Mouse (Mus musculus) kidney, adult 2 months (tissue): ENCODE data around the gene C1ql1. TPM values are rescaled to one million over a fixed set of nuclear protein-coding genes. Genes with fewer than 3 reads are reported as not detected.

Source experiments
- DNase-seq: peaks from one replicate; pipeline ENCODE4 v3.0.0; 2021
- H3K27ac ChIP-seq: fragments of 200-500 bp; 2 replicates; pipeline ENCODE4 v1.5.1; 2012; ENCODE audit warnings: low read depth, low read length, control low read depth, inconsistent platforms; ENCODE audit not compliant: insufficient read depth
- H3K27me3 ChIP-seq: fragments of 200-500 bp; replicated peaks from 2 replicates; pipeline ENCODE4 v1.6.1; 2012; ENCODE audit warnings: mild to moderate bottlenecking, moderate library complexity, low read length, inconsistent platforms; ENCODE audit not compliant: control insufficient read depth, insufficient read depth
- H3K36me3 ChIP-seq: fragments of 200-500 bp; 2 replicates; pipeline ENCODE4 v1.6.1; 2012; ENCODE audit warnings: mild to moderate bottlenecking, moderate library complexity, low read length, inconsistent platforms; ENCODE audit not compliant: control insufficient read depth, insufficient read depth
- H3K4me1 ChIP-seq: fragments of 200-500 bp; 2 replicates; pipeline ENCODE4 v1.6.1; 2011; ENCODE audit warnings: low read length; ENCODE audit not compliant: control insufficient read depth, insufficient read depth
- H3K4me3 ChIP-seq: fragments of 200-500 bp; 2 replicates; pipeline ENCODE4 v1.5.1; 2011; ENCODE audit warnings: mild to moderate bottlenecking, low read depth, low read length, control low read depth; ENCODE audit not compliant: insufficient read depth
- CTCF ChIP-seq: fragments of 200-500 bp; conservative IDR thresholded peaks from 2 replicates; pipeline ENCODE4 v1.5.1; 2011; ENCODE audit warnings: low read depth, mild to moderate bottlenecking, control low read depth, low read length, moderate library complexity, mixed read lengths; ENCODE audit not compliant: insufficient read depth, insufficient read length
- POLR2A ChIP-seq: fragments of 200-500 bp; IDR thresholded peaks from one replicate; pipeline ENCODE4 v1.6.1; 2011; ENCODE audit warnings: low read depth, low read length, control low read depth
- WGBS: fragments of 180-500 bp; shearing (Covaris S2); methylation state at CpG from one replicate; pipeline ENCODE4 v1.1.7; 2018; 5-methylcytosine and 5-hydroxymethylcytosine counted together
- polyA plus RNA-seq: library from polyadenylated mRNA; depleted of rRNA; stranded (reverse); fragments of >200 nt; gene quantifications from 2 replicates; pipeline ENCODE4 v1.2.3, GENCODE M21; 2012

C1ql1 gene
- polyA plus RNA-seq, 1 experiment, result 0.39 TPM

DNA sequence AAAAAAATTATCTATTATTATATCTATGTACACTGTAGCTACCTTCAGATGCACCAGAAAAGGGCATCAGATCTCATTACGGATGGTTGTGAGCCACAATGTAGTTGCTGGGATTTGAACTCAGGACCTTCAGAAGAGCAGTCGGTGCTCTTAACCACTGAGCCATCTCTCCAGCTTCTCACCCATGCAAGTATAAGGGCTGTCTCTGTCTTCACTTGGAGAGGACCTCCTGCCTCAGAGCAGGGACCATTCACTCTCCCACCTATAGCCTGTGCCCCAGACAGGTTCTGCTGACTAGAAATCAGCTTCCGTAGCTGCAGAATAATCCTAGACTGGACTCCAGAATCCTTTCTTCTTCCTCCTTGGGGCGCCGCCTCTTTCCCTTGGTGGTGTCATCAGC is 44.4 kb downstream of the C1ql1 start:
- H3K27me3 ChIP-seq, result no peaks in the 10 kb centered on the region
- H3K36me3 ChIP-seq, result no peaks in the 10 kb centered on the region
- 82% methylated on average over 5 of the region's 5 CpGs for WGBS
- TF ChIP-seq CTCF (no peak), POLR2A (no peak)
- DNase-seq, result no peak
- no peak overlapping the region for H3K27ac ChIP-seq
- H3K4me1 ChIP-seq, result no peaks in the 10 kb centered on the region
- no peak overlapping the region for H3K4me3 ChIP-seq

DNA sequence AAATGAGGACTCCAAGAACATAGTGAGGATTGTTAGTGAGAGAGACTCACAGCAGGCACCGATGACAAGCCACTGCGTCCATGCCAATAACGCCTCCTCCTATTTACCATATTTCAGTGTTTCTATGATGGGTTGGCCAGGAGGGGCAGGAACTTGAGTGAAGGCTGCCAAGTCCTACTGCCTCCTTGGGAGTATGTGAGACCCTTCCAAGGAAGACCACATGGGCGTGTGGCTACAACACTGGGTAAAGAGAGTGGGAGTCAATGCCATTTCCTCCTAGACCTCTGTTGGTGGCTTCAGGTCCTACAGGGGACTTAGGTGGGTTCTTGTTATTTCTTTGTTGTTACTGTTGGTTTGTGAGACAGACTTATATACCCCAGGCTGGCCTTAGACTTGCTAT is 45.3 kb downstream of the C1ql1 start:
- H3K36me3 ChIP-seq, result no peaks in the 10 kb centered on the region
- H3K27me3 ChIP-seq, result no peaks in the 10 kb centered on the region
- H3K4me1 ChIP-seq, result no peaks in the 10 kb centered on the region
- H3K27ac ChIP-seq, result no peak overlapping the region
- 55% methylated on average over 4 of the region's 4 CpGs for WGBS
- H3K4me3 ChIP-seq, result no peak overlapping the region
- no peak for DNase-seq
- TF ChIP-seq CTCF (no peak), POLR2A (no peak)

DNA sequence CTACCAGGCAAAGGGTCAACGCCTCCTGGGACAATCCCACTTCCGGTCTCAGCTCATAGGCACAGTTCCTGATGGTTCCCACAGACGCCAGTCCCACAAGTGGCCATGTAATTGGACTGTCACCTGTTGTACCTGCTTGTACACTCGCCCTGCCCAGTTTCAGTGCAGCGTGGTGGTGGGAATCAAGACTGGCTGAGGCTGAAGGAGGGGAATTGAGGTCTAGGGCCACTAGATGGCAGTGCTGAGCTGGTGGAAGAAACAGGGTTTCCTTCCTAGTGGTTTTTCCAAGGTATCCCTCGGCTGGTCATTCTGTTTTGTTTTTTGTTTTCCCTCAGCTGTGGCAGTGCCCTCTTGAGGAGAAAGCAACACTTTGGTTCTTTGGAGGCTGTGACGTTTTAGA is 45.7 kb downstream of the C1ql1 start, which contains the start of gene Gfap:
Gfap (minus strand) TSS at position 150 of the 400 bp plus-strand sequence.
- peak; percentile 98 for TF ChIP-seq CTCF
- no peak for TF ChIP-seq POLR2A
- peak; percentile 70 for DNase-seq
- Histone ChIP-seq H3K4me3 (no peak within 1 kb of the TSS), H3K4me1 (no peaks in the 10 kb centered on the region), H3K27ac (no peak within 1 kb of the TSS), H3K27me3 (no peaks in the 10 kb centered on the region), H3K36me3 (no peaks in the 10 kb centered on the region)
- WGBS, result 5% methylated on average over 7 of the region's 7 CpGs

DNA sequence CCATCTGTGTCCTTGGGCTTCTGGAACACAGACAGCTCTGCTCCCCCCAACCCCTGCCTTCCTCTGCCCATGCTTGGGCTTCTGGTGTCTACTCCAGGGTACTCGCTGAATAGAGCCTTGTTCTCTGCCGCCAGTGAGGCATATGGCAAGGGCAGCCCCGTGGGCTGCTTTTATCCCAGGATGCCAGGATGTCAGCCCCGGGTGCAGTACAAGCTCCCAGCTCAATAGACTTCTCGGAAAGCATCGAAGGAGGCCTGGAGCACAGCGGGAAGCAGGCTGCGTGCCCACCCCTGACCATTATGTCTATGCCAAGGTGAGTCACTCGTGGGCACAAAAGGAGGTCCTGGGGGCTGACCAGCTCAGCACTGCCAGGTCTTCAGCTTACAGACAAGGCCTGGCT is 48.1 kb downstream of the C1ql1 start:
- H3K36me3 ChIP-seq, result no peaks in the 10 kb centered on the region
- DNase-seq, result no peak
- H3K27ac ChIP-seq, result no peak overlapping the region
- H3K4me1 ChIP-seq, result no peaks in the 10 kb centered on the region
- TF ChIP-seq POLR2A, result no peak
- TF ChIP-seq CTCF, result no peak
- no peaks in the 10 kb centered on the region for H3K27me3 ChIP-seq
- no peak overlapping the region for H3K4me3 ChIP-seq
- 82% methylated on average over 9 of the region's 9 CpGs for WGBS

DNA sequence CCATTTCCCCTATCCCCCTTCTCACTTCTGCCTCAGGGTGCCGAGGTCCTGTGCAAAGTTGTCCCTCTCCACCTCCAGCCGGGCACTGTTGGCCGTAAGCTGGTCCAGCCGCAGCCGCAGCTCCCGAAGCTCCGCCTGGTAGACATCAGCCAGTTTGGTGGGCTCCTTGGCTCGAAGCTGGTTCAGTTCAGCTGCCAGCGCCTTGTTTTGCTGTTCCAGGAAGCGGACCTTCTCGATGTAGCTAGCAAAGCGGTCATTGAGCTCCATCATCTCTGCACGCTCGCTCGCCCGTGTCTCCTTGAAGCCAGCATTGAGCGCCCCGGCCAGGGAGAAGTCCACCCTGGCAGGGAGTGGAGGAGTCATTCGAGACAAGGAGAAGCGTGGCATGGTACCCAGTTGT is 49.8 kb downstream of the C1ql1 start:
- TF ChIP-seq POLR2A (no peak), CTCF (no peak)
- no peaks in the 10 kb centered on the region for H3K36me3 ChIP-seq
- WGBS, result 59% methylated on average over 20 of the region's 20 CpGs
- H3K4me1 ChIP-seq, result no peaks in the 10 kb centered on the region
- H3K4me3 ChIP-seq, result no peak overlapping the region
- no peak for DNase-seq
- no peaks in the 10 kb centered on the region for H3K27me3 ChIP-seq
- no peak overlapping the region for H3K27ac ChIP-seq

DNA sequence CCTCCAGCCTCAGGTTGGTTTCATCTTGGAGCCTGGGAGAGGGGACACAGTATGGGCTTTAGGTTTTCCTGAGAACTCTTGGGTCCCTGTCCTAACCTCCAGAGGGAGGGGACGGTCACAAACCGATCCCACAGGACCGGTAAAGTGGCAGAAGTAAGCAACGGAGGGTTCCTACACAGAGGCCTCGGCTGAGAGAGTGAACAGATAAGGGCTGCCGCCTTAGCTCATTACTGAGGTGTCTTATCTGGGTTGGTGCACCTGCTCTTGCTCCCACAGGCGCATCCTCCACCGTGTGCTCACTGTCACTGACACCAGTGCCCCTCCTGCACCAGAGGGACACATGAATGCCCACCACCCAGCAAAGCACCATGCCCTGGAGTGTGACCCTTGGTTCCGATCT is 50.7 kb downstream of the C1ql1 start:
- 83% methylated on average over 9 of the region's 9 CpGs for WGBS
- no peaks in the 10 kb centered on the region for H3K4me1 ChIP-seq
- H3K27me3 ChIP-seq, result no peaks in the 10 kb centered on the region
- no peak for TF ChIP-seq POLR2A
- no peak for TF ChIP-seq CTCF
- H3K36me3 ChIP-seq, result no peaks in the 10 kb centered on the region
- no peak overlapping the region for H3K4me3 ChIP-seq
- no peak for DNase-seq
- H3K27ac ChIP-seq, result no peak overlapping the region

DNA sequence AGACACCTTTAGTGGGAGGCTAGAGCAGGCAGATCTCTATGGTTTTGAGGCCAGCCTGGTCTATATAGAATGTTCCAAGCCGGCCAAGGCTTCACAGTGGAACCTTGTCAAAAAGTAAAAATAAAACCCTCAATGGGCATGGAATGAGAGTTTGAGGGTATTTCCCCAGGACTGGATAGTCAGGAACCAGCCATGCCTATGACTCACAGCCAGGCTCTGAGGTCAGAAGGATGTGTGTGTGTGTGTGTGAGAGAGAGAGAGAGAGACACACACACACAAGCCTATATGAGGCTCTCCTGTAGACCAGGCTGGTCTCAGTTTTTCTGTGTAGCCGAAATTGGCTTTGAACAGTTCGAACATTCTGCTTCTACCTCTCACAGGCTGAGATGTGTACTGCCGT is 51.8 kb downstream of the C1ql1 start:
- H3K36me3 ChIP-seq, result no peaks in the 10 kb centered on the region
- H3K27ac ChIP-seq, result no peak overlapping the region
- TF ChIP-seq POLR2A (no peak), CTCF (no peak)
- WGBS, result 94% methylated on average over 4 of the region's 4 CpGs
- H3K4me1 ChIP-seq, result no peaks in the 10 kb centered on the region
- no peak for DNase-seq
- no peaks in the 10 kb centered on the region for H3K27me3 ChIP-seq
- H3K4me3 ChIP-seq, result no peak overlapping the region

DNA sequence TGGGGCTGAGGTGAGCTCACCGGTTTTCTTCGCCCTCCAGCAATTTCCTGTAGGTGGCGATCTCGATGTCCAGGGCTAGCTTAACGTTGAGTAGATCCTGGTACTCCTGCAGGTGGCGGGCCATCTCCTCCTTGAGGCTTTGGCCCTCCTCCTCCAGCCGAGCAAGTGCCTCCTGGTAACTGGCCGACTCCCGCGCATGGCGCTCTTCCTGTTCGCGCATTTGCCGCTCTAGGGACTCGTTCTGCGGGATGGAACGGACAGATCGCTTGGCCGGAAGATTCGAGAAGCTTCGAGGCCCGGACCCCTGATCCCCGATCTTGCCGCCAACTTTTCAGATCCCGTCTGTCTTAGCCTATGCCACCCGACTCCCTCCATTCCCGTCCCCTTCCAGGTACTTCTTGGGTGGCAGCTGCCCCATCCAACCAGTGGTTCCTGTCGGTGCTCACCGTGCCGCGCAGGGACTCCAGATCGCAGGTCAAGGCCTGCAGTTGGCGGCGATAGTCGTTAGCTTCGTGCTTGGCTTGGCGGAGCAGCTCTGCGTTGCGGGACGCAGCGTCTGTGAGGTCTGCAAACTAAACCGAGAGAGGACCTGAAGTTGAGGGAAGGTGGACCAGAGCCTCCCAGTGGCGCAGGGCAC is 53.4 kb downstream of the C1ql1 start:
- Histone ChIP-seq H3K27me3 (no peaks in the 10 kb centered on the region), H3K27ac (no peak overlapping the region)
- 3% methylated on average over 43 of the region's 43 CpGs for WGBS

More for the DNA sequence above, 53.4 kb downstream of the C1ql1 start:
- DNase-seq, result peak; percentile 90
- Histone ChIP-seq H3K4me3 (peak overlapping the region; percentile 39), H3K36me3 (no peaks in the 10 kb centered on the region), H3K4me1 (no peaks in the 10 kb centered on the region)
- TF ChIP-seq POLR2A (no peak), CTCF (peak; percentile 82)
